11 mouse cellular contexts compared by ENCODE assay signal in genomic region chr4:119072941-119073451, GRCm38 (mm10). TPM values are rescaled to one million over a fixed set of nuclear protein-coding genes. Genes with fewer than 3 reads are reported as not detected.
A peak's percentile ranks its signal among the peaks of the same experiment; 100 is the strongest.
DNase-seq lines count a peak whose midpoint lies in the region; ATAC-seq and TF ChIP-seq lines count a peak whose summit lies in the region.
"Had no signal": no experiment of that assay in that cellular context is flagged by ENCODE, and none has a peak within 500 bp of the region (broad histone marks: within the 10 kb centered on the region; RNA-seq: fewer than 3 reads in every experiment).

No protein-coding gene starts in this region.

- peak overlapping the region; percentile 57 for H3K9ac ChIP-seq in heart, embryonic 13.5 days
- H3K9ac ChIP-seq in hindbrain, embryonic 11.5 days (ENCODE audit: low read depth, low read length): peak overlapping the region; percentile 50
- H3K9ac ChIP-seq in midbrain, embryonic 12.5 days (replicated peaks): peak overlapping the region; percentile 51

- intact Hi-C loops in heart, postnatal 14 days (cut with DNase I): loop anchor here (5.0 kb wide), 1 partner anchor 49 kb away; no protein-coding TSS in a partner anchor

- peaks cover 25% of the 10 kb centered on the region; the same call in 1 of the 2 replicates for H3K27me3 ChIP-seq in heart, embryonic 13.5 days (replicated peaks)
- 0 out of 2 replicates have a peak, but pooled peaks cover 2% of the 10 kb centered on the region for H3K27me3 ChIP-seq in hindbrain, embryonic 11.5 days (ENCODE audit: control insufficient read depth, insufficient read depth, low read length)
- peaks cover 24% of the 10 kb centered on the region for H3K27me3 ChIP-seq in midbrain, embryonic 12.5 days
- H3K27me3 ChIP-seq in cerebellum, adult 2 months (ENCODE audit: control insufficient read depth, insufficient read depth, low read length): no peaks in the 10 kb centered on the region

- peak overlapping the region; percentile 21; the same call in 1 of the 2 replicates for H3K4me3 ChIP-seq in heart, embryonic 13.5 days
- peak overlapping the region; percentile 14 for H3K4me3 ChIP-seq in hindbrain, embryonic 11.5 days (ENCODE audit: low read depth, low read length)
- peak overlapping the region; percentile 15; the same call in 1 of the 2 replicates for H3K4me3 ChIP-seq in midbrain, embryonic 12.5 days
- no peak overlapping the region for H3K4me3 ChIP-seq in cerebellum, adult 2 months (replicated peaks; ENCODE audit: insufficient read depth, low read depth, low read length)

- peak; percentile 50; the same call in 1 of the 2 replicates for ATAC-seq in heart, embryonic 13.5 days (ENCODE audit: extremely low read depth, insufficient number of reproducible peaks, low FRiP score, low TSS enrichment)
- ATAC-seq in hindbrain, embryonic 11.5 days (ENCODE audit: low FRiP score): peak; percentile 65
- ATAC-seq in midbrain, embryonic 12.5 days (ENCODE audit: low FRiP score, low read depth): peak; percentile 70

- H3K4me2 ChIP-seq in heart, embryonic 13.5 days: peak overlapping the region; percentile 55
- peak overlapping the region; percentile 41 for H3K4me2 ChIP-seq in hindbrain, embryonic 11.5 days (replicated peaks; ENCODE audit: low read depth, low read length)
- peak overlapping the region; percentile 53 for H3K4me2 ChIP-seq in midbrain, embryonic 12.5 days (replicated peaks)

- 26% methylated on average over 28 of the region's 28 CpGs for WGBS in heart, embryonic 13.5 days
- 3% methylated on average over 21 of the region's 28 CpGs for WGBS in hindbrain, embryonic 11.5 days
- 6% methylated on average over 28 of the region's 28 CpGs for WGBS in midbrain, embryonic 12.5 days
- 14% methylated on average over 28 of the region's 28 CpGs for WGBS in cerebellum, adult 2 months

- no peak for TF ChIP-seq POLR2A in cerebellum, adult 2 months (IDR thresholded peaks at IDR 0.05; ENCODE audit: borderline replicate concordance, insufficient read depth, low read length)

- peaks cover 68% of the 10 kb centered on the region for H3K4me1 ChIP-seq in heart, embryonic 13.5 days
- H3K4me1 ChIP-seq in hindbrain, embryonic 11.5 days (replicated peaks; ENCODE audit: control insufficient read depth, insufficient read depth, low read length): peaks cover 14% of the 10 kb centered on the region
- peaks cover 47% of the 10 kb centered on the region for H3K4me1 ChIP-seq in midbrain, embryonic 12.5 days
- no peaks in the 10 kb centered on the region for H3K4me1 ChIP-seq in cerebellum, adult 2 months (ENCODE audit: control insufficient read depth, insufficient read depth, low read length)

- TF ChIP-seq CTCF in cerebellum, adult 2 months (IDR thresholded peaks at IDR 0.05; ENCODE audit: borderline replicate concordance, insufficient read depth, low read depth, low read length): no peak

- peak overlapping the region; percentile 50 for H3K27ac ChIP-seq in heart, embryonic 13.5 days (replicated peaks)
- peak overlapping the region; percentile 53; the same call in 1 of the 2 replicates for H3K27ac ChIP-seq in hindbrain, embryonic 11.5 days (ENCODE audit: low read depth, low read length)
- H3K27ac ChIP-seq in midbrain, embryonic 12.5 days (replicated peaks): no peak overlapping the region
- no peak overlapping the region for H3K27ac ChIP-seq in cerebellum, adult 2 months (ENCODE audit: insufficient read depth, low read length)

- H3K9me3 ChIP-seq in heart, embryonic 13.5 days: no peaks in the 10 kb centered on the region
- H3K9me3 ChIP-seq in hindbrain, embryonic 11.5 days (ENCODE audit: control insufficient read depth, low read length): no peaks in the 10 kb centered on the region
- no peaks in the 10 kb centered on the region for H3K9me3 ChIP-seq in midbrain, embryonic 12.5 days

- DNase-seq in heart, postnatal 14 days: no peak
- peak; percentile 84 for DNase-seq in ZHBTc4 (ENCODE audit: low read depth, low spot score)
- DNase-seq in hindbrain, embryonic 11.5 days (ENCODE audit: low spot score): peak; percentile 60
- no peak for DNase-seq in cerebellum, adult 2 months
- no peak for DNase-seq in ovary, postnatal 36 days (ENCODE audit: low spot score)
- no peak for DNase-seq in layer of hippocampus, postnatal 14 days (ENCODE audit: low spot score in 2 of 2)
- DNase-seq: adrenal gland, postnatal 10 days; left cerebral cortex, postnatal 4 days; right cerebral cortex, adult 18-20 months had no signal

- H3K36me3 ChIP-seq in heart, embryonic 13.5 days: no peaks in the 10 kb centered on the region
- no peaks in the 10 kb centered on the region for H3K36me3 ChIP-seq in hindbrain, embryonic 11.5 days (ENCODE audit: control insufficient read depth, insufficient read depth, low read length)
- H3K36me3 ChIP-seq in midbrain, embryonic 12.5 days: no peaks in the 10 kb centered on the region

RNA-seq across cellular contexts. Expression of gene Slc2a1, which starts 35.5 kb away (rescaled TPM):
- polyA plus RNA-seq in heart, embryonic 13.5 days (2015; fragmentation: Nextera tagmentation; extraction: Ambion mirVana): 180 and 217 TPM in 2 replicates
- total RNA-seq in heart, postnatal 14 days (2021): 1 to 10 TPM; 6.2 to 8.5 TPM
- 134 and 137 TPM in 2 replicates for polyA plus RNA-seq in hindbrain, embryonic 11.5 days (2014; fragmentation: Nextera tagmentation; extraction: Ambion mirVana)
- 116 TPM in 2 replicates for polyA plus RNA-seq in midbrain, embryonic 12.5 days (2016; fragmentation: Nextera tagmentation; extraction: Ambion mirVana)
- polyA plus RNA-seq in cerebellum, adult 2 months (2012; rRNA removed): 121 and 125 TPM in 2 replicates
- 100 to 1,000 TPM in 1 of 2 experiments, 10 to 100 TPM in 1; 89.7 to 110 TPM for total RNA-seq in layer of hippocampus, postnatal 14 days (2021)

Comparison
In these comparisons a context has a peak if more than half of its experiments do, and no peak if none do; other contexts are left out.
1. H3K27ac ChIP-seq: peak in heart, embryonic 13.5 days (single experiment) and hindbrain, embryonic 11.5 days (single experiment); none in midbrain, embryonic 12.5 days (single experiment) and cerebellum, adult 2 months (single experiment).
2. DNase-seq: peak in ZHBTc4 (single experiment) and hindbrain, embryonic 11.5 days (single experiment); none in heart, postnatal 14 days (0 of 2), cerebellum, adult 2 months (0 of 2), ovary, postnatal 36 days (single experiment) and layer of hippocampus, postnatal 14 days (0 of 2).
3. Peak in every context shown above with its lines, with median percentiles within 50 percentile points of each other: ATAC-seq, H3K4me2 ChIP-seq and H3K9ac ChIP-seq.